Mouse (Mus musculus) brain, embryonic 14.5 days (tissue): ENCODE measurements around the gene Gm28042.

Experiments used
- CTCF ChIP-seq: fragments of 200-500 bp; IDR thresholded peaks from 2 replicates; pipeline ENCODE4 v1.5.1; 2012; ENCODE audit warnings: inconsistent platforms, mild to moderate bottlenecking, moderate library complexity, borderline replicate concordance; ENCODE audit not compliant: insufficient read depth, insufficient read length; ENCODE audit errors: extremely low read depth
- POLR2A ChIP-seq: fragments of 200-500 bp; IDR thresholded peaks from 2 replicates; pipeline ENCODE4 v1.6.1; 2012; ENCODE audit warnings: mild to moderate bottlenecking, inconsistent platforms, borderline replicate concordance; ENCODE audit not compliant: poor library complexity, insufficient read depth, insufficient read length, severe bottlenecking; ENCODE audit errors: extremely low read depth

DNA sequence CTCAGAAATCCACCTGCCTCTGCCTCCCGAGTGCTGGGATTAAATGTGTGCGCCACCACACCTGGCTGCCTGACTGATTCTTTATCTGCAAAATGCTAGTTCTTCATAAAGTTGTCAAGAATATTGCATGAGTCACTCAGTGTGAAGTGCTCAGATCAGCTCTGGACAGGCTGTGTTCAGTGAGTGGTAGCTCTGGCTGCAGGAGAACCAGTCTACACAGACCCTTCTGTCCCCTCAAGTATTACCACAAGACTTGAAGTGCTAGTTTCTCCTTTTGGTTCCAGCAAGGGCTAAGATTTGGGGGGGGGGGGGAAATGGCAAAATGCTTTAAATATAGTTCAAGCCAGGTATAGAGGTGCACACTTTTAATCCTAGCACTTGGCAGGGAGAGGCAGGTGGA is 39.9 kb upstream of the Gm28042 start:
- TF ChIP-seq CTCF (no peak), POLR2A (no peak)
